Mouse (Mus musculus) intestine, postnatal 0 days (tissue): ENCODE data around the gene Thrb. TPM values are rescaled to one million over a fixed set of nuclear protein-coding genes. Genes with fewer than 3 reads are reported as not detected.

ENCODE experiments used
- ATAC-seq: fragments of 200-750 bp; cut with Nextera tagmentation; 2 replicates; pipeline ENCODE4 v1.8.0; 2017; ENCODE audit warnings: mild to moderate bottlenecking, moderate TSS enrichment, moderate library complexity
- H3K27ac ChIP-seq: fragments of 300-500 bp; sonication (generic); 2 replicates; pipeline ENCODE4 v1.5.1; 2014; ENCODE audit warnings: mild to moderate bottlenecking, low read depth, low read length, moderate library complexity
- H3K27me3 ChIP-seq: fragments of 300-500 bp; sonication (generic); replicated peaks from 2 replicates; pipeline ENCODE4 v1.6.1; 2014; ENCODE audit warnings: low read length, mixed read lengths; ENCODE audit not compliant: control insufficient read depth, insufficient read depth
- H3K36me3 ChIP-seq: fragments of 300-500 bp; sonication (generic); 2 replicates; pipeline ENCODE4 v1.6.1; 2014; ENCODE audit warnings: mild to moderate bottlenecking, moderate library complexity; ENCODE audit not compliant: control insufficient read depth, insufficient read depth
- H3K4me1 ChIP-seq: fragments of 300-500 bp; sonication (generic); replicated peaks from 2 replicates; pipeline ENCODE4 v1.6.1; 2014; ENCODE audit warnings: antibody characterized with exemption, low read length, mixed read lengths; ENCODE audit not compliant: control insufficient read depth, insufficient read depth
- H3K4me2 ChIP-seq: fragments of 300-500 bp; sonication (generic); replicated peaks from 2 replicates; pipeline ENCODE4 v1.6.1; 2014; ENCODE audit warnings: low read depth, mild to moderate bottlenecking, moderate library complexity
- H3K4me3 ChIP-seq: fragments of 300-500 bp; sonication (generic); 2 replicates; pipeline ENCODE4 v1.5.1; 2014; ENCODE audit warnings: low read depth, low read length
- H3K9ac ChIP-seq: fragments of 300-500 bp; sonication (generic); 2 replicates; pipeline ENCODE4 v1.6.1; 2014; ENCODE audit warnings: mild to moderate bottlenecking, low read depth, low read length
- H3K9me3 ChIP-seq: fragments of 300-500 bp; sonication (generic); 2 replicates; pipeline ENCODE4 v1.6.1; 2016; ENCODE audit warnings: mixed run types; ENCODE audit not compliant: control insufficient read depth
- CTCF ChIP-seq: sonication (generic); IDR thresholded peaks from 2 replicates; pipeline ENCODE4 v1.5.1; 2016; ENCODE audit warnings: low read depth, mild to moderate bottlenecking, control low read depth, antibody characterized with exemption, moderate library complexity
- WGBS: fragments of 180-500 bp; shearing (Covaris S2); extraction: QIAGEN DNeasy Blood & Tissue Kit; methylation state at CpG from one replicate; pipeline ENCODE4 v1.1.7; 2014; 5-methylcytosine and 5-hydroxymethylcytosine counted together
- polyA plus RNA-seq: library from polyadenylated mRNA; unstranded; fragments of >200 nt; fragmentation: Nextera tagmentation; extraction: Ambion mirVana; gene quantifications from 2 replicates; pipeline ENCODE4 v1.2.1, GENCODE M21; 2015

Gene Thrb
- polyA plus RNA-seq, 1 experiment from 2014 or later: 5.8 TPM

GRCm38 (mm10) chr14:18021726-18022125 lies 361.7 kb downstream of the Thrb start:
- Histone ChIP-seq H3K9ac (no peak overlapping the region), H3K9me3 (no peaks in the 10 kb centered on the region), H3K36me3 (no peaks in the 10 kb centered on the region), H3K27me3 (no peaks in the 10 kb centered on the region), H3K4me2 (no peak overlapping the region), H3K4me1 (no peaks in the 10 kb centered on the region), H3K27ac (no peak overlapping the region), H3K4me3 (no peak overlapping the region)
- TF ChIP-seq CTCF: no peak
- WGBS: 54% methylated on average over 2 of the region's 2 CpGs
- ATAC-seq: no peak

- Histone ChIP-seq H3K9me3 (no peaks in the 10 kb centered on the region), H3K27ac (no peak overlapping the region), H3K27me3 (no peaks in the 10 kb centered on the region), H3K4me2 (no peak overlapping the region), H3K36me3 (no peaks in the 10 kb centered on the region), H3K4me3 (no peak overlapping the region), H3K9ac (no peak overlapping the region), H3K4me1 (no peaks in the 10 kb centered on the region)
- TF ChIP-seq CTCF: peak; percentile 57
- ATAC-seq: no peak
Observed at GRCm38 (mm10) chr14:18022351-18022750, 362.3 kb downstream of the Thrb start.

GRCm38 (mm10) chr14:18027867-18028266 lies 367.8 kb downstream of the Thrb start:
- 84% methylated on average over 1 of the region's 1 CpGs for WGBS
- no peaks in the 10 kb centered on the region for H3K27me3 ChIP-seq
- no peak overlapping the region for H3K4me2 ChIP-seq
- H3K4me3 ChIP-seq: no peak overlapping the region
- no peak for ATAC-seq
- H3K4me1 ChIP-seq: no peaks in the 10 kb centered on the region
- no peaks in the 10 kb centered on the region for H3K9me3 ChIP-seq
- TF ChIP-seq CTCF: no peak
- no peak overlapping the region for H3K9ac ChIP-seq
- H3K36me3 ChIP-seq: no peaks in the 10 kb centered on the region; the same call in 1 of the 2 replicates
- no peak overlapping the region for H3K27ac ChIP-seq

GRCm38 (mm10) chr14:18029181-18029932 lies 369.3 kb downstream of the Thrb start:
- 46% methylated on average over 2 of the region's 2 CpGs for WGBS
- TF ChIP-seq CTCF: no peak
- H3K27me3 ChIP-seq: no peaks in the 10 kb centered on the region
- H3K9me3 ChIP-seq: no peaks in the 10 kb centered on the region
- H3K4me1 ChIP-seq: no peaks in the 10 kb centered on the region
- no peak overlapping the region for H3K9ac ChIP-seq
- H3K4me3 ChIP-seq: no peak overlapping the region
- H3K27ac ChIP-seq: no peak overlapping the region
- ATAC-seq: no peak
- no peaks in the 10 kb centered on the region; the same call in 1 of the 2 replicates for H3K36me3 ChIP-seq
- H3K4me2 ChIP-seq: no peak overlapping the region

GRCm38 (mm10) chr14:18031941-18032340 lies 371.9 kb downstream of the Thrb start:
- Histone ChIP-seq H3K4me3 (no peak overlapping the region), H3K4me2 (no peak overlapping the region), H3K9ac (no peak overlapping the region), H3K4me1 (no peaks in the 10 kb centered on the region), H3K9me3 (no peaks in the 10 kb centered on the region), H3K27ac (no peak overlapping the region), H3K36me3 (no peaks in the 10 kb centered on the region; the same call in 1 of the 2 replicates), H3K27me3 (no peaks in the 10 kb centered on the region)
- no peak for ATAC-seq
- no peak for TF ChIP-seq CTCF
- 82% methylated on average over 3 of the region's 3 CpGs for WGBS

GRCm38 (mm10) chr14:18036573-18036972 lies 376.5 kb downstream of the Thrb start:
- H3K4me3 ChIP-seq: no peak overlapping the region
- TF ChIP-seq CTCF: no peak
- WGBS: 68% methylated on average over 5 of the region's 5 CpGs
- no peak overlapping the region for H3K4me2 ChIP-seq
- no peaks in the 10 kb centered on the region for H3K36me3 ChIP-seq
- H3K9me3 ChIP-seq: no peaks in the 10 kb centered on the region
- H3K9ac ChIP-seq: no peak overlapping the region
- no peaks in the 10 kb centered on the region for H3K4me1 ChIP-seq
- H3K27ac ChIP-seq: no peak overlapping the region
- ATAC-seq: no peak
- no peaks in the 10 kb centered on the region for H3K27me3 ChIP-seq
